Mouse (Mus musculus) adrenal gland, adult (tissue): ENCODE data around the gene Map4k4.
A peak's percentile ranks its signal among the peaks of the same experiment; 100 is the strongest.

ENCODE experiments used
- DNase-seq, 2 experiments: peaks; one replicate each; pipeline ENCODE4 v3.0.0; 2022 to 2023; ENCODE audit warnings: low spot score in 1 of 2; ENCODE audit not compliant: inconsistent age in 2 of 2

The Map4k4 gene

DNA sequence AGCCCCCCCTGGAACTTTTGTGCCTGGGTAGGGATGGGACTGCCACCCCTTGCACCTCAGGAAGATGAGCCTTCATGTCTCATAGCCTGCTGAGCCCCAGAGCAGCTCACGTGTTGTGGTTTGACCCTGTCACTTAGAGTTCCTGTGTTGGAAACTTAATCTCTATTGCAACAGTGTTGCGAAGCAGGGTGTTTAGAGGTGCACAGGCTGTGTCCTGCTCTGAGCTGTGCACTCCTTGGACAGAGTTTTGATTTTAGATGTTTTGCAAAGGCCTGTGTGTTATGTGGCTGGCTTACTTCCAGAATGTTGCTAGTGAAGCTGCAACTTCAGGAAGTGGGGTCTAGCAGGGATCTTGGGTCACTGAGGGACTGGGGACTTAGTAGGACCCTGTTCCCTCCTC, 4.1 kb upstream of the Map4k4 start:
- peak in 1 of 2 experiments; percentile 47 for DNase-seq

GRCm38 (mm10) chr1:39898686-39899085, 2.0 kb upstream of the Map4k4 start:
- no peak for DNase-seq

GRCm38 (mm10) chr1:39901063-39901811, 524 bp downstream of the Map4k4 start:
- peak; percentile 75 to 91 for DNase-seq

- peak; percentile 50 to 85 for DNase-seq
These were observed 1.4 kb downstream of the Map4k4 start for GRCm38 (mm10) chr1:39901851-39902703.

DNA sequence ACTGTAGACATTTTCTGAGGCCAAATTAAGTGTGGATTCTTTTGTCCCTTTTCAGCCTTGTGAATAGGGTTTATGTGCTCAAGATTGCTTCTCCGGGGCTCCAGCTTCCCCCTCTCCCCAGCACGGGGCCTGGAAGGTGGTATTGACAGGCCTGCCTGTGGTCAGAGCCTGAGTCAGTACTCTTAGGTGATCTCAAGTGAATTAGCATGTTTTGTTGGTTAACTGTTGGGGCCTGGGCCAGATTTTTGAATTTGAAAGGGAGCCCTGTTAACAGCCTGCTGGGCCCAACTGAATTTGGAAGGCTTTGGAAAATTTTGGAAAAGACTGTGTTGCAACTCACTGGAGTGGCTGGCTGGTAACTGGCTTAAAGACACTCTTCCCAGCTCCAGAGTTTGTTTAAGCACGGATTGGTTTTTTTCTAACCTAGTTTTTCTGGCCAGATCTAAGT, 2.0 kb downstream of the Map4k4 start:
- peak; percentile 59 to 88 for DNase-seq

DNA sequence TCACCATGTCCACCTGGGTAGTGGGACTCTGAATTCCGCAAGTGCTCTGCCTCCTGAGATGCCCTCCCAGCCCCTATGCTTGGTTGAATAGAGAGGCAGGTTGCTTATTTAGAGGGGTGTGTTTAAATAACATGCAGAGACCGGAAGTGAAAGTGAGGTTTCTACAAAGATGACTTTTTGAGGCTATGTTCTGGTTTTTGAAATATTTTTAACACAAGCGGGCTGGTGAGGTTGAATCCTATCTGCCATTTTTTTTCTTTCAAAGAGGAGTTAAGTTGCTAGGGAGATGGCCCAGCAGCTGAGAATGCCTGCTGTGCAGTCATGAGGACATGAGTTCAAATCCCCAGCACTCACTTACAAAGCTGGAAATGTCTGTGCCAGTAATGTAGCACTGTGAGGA, 4.0 kb downstream of the Map4k4 start:
- DNase-seq, result no peak

GRCm38 (mm10) chr1:39906921-39907320, 6.2 kb downstream of the Map4k4 start:
- DNase-seq, result peak; percentile 51 to 67

DNA sequence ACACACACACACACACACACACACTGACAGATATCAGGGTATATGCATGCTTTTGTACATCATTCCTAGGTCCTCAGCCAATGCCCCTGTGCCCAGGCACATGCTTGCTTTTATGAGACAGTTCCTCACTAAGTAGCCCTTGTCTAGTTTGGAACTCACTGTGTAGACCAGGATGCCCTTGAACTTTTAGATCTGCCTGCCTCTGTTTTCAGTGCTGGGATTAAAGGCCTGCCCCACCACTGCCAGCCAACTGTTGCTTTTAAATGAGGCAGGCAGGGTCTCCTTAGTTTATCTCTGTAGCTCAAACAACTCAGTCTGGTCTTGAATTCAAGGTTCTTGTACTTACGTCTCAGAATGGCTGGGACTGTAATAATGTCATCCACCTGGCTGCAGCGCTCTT, 8.3 kb downstream of the Map4k4 start:
- DNase-seq, result peak; percentile 61 to 81

GRCm38 (mm10) chr1:39911446-39911845, 10.7 kb downstream of the Map4k4 start:
- peak; percentile 48 to 78 for DNase-seq

DNA sequence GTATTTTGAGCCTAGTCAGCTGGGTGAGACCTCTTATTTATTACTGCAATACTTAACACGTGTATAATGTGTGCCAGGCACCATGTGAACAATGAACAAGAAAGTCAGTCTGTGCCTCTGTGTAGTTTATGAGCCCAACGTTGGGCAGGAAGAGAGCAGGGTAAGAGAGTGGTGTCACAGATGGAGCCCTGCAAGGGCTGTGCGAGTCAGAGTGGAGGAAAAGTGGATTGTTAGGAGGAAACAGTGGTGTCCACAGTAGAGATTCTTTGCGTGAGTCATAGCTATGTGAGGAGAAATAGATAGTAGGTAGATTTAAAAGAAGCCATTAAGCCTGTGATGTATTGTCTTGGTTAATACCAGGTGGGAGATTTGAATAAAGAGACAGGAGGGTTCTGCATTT, 12.5 kb downstream of the Map4k4 start:
- no peak for DNase-seq

DNA sequence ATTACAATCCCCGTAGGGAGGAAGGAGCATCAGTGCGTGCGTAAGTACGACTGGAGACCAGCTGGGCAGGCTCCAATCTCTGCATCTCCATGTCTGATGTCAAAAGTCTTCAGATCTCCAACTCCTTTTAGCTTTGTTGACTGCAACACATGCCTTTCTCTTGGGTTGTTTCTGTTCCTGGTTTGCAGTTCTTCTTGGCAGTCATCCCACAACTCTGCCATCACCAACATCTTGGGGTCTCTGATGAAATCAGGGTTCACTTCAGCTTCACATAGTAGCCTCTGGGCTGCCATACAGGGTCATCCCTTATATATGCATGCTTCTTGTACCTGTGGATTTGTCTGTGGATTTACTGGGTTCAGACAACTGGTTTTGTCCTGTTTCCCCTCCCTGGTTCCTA, 15.4 kb downstream of the Map4k4 start:
- no peak for DNase-seq

DNA sequence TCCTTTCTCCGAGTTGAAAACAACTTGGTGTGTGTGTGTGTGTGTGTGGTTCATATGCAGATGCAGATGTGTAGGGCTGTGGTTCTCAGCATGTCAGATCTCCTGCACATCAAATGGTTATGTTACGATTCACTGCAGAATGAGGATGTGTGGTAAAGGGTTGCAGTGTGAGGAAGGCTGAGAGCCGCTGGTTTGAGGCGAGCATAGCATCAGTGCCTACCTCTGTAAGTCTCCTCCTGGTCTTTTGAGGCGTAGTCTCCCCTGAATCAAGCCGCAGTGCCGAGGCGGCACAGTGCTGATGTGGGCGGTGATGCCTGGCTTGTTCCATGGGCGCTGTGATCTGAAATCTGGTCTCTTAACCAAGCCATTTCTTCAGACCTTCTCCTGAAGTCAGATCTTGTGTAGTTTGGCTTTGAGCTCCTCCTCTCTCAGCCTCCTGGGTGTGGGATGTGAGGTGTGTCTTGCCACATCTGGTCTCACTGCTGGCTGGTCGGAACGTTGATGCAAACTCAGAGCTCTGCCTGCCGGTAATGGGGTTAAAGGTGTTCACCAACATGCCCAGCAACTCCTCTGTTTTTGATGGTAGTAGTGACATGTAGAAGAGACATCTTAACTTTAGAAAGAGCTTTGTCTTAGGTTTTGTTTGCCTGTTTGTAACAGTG, 17.3 kb downstream of the Map4k4 start:
- DNase-seq, result no peak

- DNase-seq, result no peak
These were observed 17.9 kb downstream of the Map4k4 start for GRCm38 (mm10) chr1:39918517-39919115.

- DNase-seq, result no peak
These were observed 19.9 kb downstream of the Map4k4 start for GRCm38 (mm10) chr1:39920616-39921015.

DNA sequence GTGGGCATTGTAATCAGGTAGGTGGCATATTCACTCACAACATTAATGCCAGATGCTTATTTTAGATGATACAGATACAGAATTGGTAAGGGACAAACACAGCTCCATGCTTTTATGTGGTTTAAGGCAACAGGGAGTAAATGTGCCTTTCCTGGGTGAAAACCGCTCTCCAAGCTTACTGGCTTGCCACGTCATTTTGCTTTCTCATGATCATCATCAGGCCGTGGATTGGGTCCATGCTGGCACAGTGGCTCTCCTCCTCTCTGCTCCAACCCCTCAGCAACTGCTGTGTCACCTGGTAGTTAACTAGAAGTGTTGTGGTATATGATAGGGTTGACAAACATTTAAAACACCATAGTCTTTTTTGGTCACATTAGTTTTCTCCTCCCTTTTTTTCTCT, 21.3 kb downstream of the Map4k4 start:
- DNase-seq, result no peak

DNA sequence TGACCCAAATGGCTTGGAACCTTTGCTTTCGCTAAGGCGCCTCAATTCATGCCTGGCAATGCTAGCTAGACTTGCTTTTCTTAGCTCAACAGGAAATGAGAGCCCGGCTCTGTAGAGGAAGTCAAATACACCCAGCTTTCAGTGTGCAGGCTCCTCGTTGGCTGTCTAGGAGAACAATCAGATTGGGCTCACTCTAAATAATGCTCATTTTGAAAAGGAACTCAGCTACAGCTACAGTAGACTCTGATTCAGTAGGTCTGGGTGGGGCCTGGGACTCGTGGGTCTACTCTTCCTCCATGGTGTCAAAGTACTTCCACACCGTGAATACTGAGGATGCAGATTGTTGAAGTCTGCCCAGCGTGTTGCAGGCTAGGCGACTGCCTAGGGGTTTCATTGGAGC, 22.0 kb downstream of the Map4k4 start:
- DNase-seq, result peak in 1 of 2 experiments; percentile 61

GRCm38 (mm10) chr1:39923395-39924337, 23.0 kb downstream of the Map4k4 start:
- peak in 1 of 2 experiments; percentile 57 for DNase-seq

DNA sequence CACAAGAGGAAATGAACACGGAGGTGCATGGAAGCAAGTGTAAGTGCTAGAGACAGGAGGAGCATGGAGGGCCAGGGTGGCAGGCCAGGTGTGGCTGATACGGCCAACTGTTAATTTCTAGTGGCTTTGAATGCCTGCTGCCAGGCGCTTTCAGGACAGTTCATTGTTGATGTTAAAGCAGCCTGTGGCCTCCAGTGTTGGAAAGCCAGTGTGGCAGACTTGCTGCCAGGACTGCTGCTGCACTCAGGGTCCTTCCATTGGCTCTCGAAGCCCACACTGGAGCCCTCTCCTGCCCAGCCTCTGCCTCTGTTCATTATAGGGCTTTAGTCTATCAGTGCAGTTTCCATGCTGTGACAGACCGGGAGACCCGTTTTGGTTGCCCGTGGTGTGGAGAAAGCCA, 30.3 kb downstream of the Map4k4 start:
- no peak for DNase-seq

- no peak for DNase-seq
These were observed 31.6 kb downstream of the Map4k4 start for GRCm38 (mm10) chr1:39932216-39932739.

GRCm38 (mm10) chr1:39932922-39933321, 32.2 kb downstream of the Map4k4 start:
- no peak for DNase-seq
